Mouse (Mus musculus) frontal cortex, postnatal 10 days (tissue): ENCODE results near the gene Gm20388.

Experiments used
- DNase-seq, 2 experiments: peaks; one replicate each; pipeline ENCODE4 v3.0.0; 2022; ENCODE audit warnings: low spot score in 2 of 2, mixed read lengths in 1 of 2

Gene Gm20388

GRCm38 (mm10) chr8:122878231-122878630 lies 2967.6 kb downstream of the Gm20388 start:
- no peak for DNase-seq

DNA sequence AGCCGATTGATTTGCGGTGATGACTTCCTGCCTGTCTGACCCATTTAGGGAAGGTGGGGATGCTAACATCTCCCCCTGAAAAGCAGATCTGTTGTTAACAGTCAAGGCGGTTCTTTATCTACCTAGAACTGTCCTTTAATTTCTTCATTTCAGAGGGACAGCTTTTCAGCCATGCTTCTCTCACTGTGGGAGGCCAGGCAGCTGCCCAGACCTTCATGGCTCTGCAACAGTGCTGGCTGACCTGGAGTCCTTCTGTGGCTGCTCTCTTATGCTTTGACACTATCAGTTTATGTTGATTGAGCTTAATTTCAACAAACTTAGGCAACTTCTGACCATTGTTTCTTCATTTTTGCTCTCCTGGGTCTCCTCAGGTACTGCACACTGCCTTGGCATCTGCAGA lies 2969.7 kb downstream of the Gm20388 start:
- no peak for DNase-seq

DNA sequence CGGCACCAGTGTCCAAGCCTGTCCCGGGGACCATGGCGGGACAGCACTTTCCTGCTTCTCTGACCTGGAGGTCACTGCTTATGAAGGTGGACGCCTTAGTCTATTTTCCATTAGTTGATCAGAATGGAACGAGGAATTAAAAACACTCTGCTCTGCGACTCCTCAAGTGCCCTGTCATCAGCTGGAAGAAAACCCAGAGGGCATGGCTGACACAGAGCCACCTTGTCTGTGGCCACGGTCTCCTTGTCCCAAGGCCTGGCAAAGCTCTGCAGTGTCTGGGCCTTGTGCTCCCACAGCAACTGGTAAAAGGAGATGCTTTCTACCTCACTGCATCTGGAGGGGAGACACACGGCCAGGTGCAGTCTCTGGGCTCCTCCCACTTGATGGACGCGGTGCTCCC lies 2973.0 kb downstream of the Gm20388 start:
- DNase-seq, result no peak

- no peak for DNase-seq
Measured at GRCm38 (mm10) chr8:122891440-122891839, 2980.8 kb downstream of the Gm20388 start.

DNA sequence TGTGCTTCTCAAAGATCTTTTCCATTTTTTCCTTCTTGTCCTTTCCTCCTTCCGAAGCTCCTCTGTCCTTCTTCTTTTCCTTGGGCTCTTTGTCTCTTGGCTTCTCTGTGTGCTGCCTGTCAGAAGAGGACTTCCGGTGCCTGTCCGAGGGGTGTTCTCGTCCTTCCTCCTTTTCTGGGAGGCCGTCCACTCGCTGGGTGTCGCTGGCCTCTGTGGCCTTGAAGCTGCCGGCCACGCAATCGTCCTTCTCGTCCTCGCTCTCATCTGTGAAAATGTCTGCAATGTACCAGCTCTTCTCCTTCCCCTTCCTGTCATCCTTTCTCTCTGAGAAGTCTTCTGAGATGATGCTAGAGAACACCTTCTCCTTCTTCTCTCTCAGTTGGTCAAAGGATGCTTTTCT lies 2982.8 kb downstream of the Gm20388 start:
- no peak for DNase-seq

DNA sequence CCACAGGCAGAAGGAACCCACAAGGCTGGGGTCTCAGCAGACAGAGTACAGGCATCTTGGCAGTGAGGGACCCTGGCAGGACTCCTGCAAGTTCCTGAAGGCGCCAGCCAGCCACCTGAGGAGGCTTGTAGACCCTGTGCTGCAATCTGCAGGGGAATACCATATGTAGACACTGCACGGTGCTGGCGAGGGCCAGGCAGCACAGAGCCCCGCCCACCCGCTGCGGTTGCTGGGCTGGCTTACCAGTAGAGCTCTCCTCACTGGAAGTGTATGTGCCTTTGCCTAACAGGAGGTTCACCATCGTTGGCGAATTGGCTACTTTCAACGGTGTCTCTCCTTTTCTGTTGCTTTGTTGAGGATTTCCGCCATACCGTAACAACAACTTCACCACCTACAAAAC lies 2985.7 kb downstream of the Gm20388 start:
- no peak for DNase-seq

- DNase-seq, result no peak
Measured at GRCm38 (mm10) chr8:122897200-122897599, 2986.6 kb downstream of the Gm20388 start.

GRCm38 (mm10) chr8:122898018-122898417 lies 2987.4 kb downstream of the Gm20388 start:
- no peak for DNase-seq

DNA sequence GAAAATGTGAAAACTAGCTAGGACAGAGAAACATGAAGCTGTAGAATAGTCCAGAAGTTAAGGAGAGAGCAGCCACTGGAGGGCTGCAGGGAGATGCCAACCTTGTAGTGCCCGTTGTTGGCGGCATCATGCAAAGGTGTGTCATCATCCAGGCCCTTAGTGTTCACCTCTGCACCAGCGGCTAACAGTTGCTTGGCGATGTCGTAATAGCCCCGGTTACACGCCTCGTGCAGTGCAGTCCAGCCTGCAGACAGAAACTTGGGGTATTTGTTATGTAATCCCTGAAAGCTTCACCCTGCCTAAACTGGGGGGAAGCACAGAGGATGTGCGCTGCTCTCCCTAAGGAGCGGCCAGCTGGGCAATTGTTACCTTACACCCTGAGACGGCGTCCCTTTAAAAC lies 2987.8 kb downstream of the Gm20388 start:
- DNase-seq, result no peak

DNA sequence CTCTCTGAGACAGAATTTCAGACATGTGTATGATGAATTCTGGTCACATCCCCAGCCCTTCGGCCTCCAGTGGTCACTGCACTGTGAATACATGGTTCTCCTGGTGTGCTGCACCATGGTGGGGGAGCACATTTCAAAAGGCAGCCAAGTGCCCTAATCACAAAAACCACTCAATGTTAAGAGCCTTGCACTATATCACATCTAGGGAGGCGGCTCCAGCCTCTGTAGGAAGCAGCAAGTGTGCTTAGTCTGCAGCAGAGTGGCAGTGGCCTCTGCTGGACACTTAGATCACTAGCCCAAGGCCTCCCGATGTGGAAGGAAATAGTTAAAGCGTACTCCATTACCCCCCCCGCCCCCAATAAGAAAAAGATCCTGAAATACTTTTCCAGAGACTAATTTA lies 2988.4 kb downstream of the Gm20388 start:
- no peak for DNase-seq

DNA sequence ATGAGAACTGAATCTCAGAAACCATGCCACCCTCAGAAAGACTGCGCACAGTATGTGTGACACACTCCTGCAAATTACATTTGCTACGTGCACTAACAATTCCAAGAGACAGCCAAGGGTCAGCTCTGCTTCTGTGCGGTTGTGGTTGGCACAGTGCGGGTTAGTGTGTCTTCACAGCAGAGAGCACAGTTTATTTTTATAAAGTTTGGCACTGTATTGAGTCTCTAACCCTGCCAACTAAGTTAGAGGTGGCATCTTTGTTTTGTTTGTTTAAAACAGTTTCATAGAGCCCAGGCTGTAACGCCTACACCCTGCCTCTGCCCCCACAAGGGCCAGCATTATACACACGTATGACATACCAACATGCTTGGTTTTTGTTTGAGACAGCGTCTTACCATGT lies 2990.8 kb downstream of the Gm20388 start:
- DNase-seq, result no peak

- DNase-seq, result no peak
Measured at GRCm38 (mm10) chr8:122901892-122902515, 2991.4 kb downstream of the Gm20388 start.

GRCm38 (mm10) chr8:122902581-122902980 lies 2991.9 kb downstream of the Gm20388 start:
- no peak for DNase-seq

DNA sequence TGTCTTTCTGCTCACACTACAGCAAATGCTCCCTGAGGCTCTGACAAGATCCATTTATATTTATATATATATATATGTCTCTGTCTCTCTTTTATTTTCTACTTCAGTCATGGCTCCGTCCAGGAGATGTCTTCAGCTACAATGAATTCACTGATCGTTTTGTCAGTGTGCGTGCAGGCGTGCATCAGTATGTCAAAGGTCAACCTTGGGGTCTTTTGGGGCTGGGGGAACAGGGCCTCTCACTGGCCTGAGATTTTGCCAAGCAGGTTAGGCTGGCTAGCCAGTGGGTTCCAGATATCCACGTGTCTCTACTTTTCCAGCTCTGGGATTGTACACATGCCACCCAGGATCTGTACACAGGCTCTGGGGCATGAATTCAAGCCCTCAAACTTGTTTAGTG lies 2992.4 kb downstream of the Gm20388 start:
- no peak for DNase-seq

GRCm38 (mm10) chr8:122904496-122904895 lies 2993.9 kb downstream of the Gm20388 start:
- no peak for DNase-seq

- no peak for DNase-seq
Measured at GRCm38 (mm10) chr8:122905346-122905745, 2994.7 kb downstream of the Gm20388 start.

GRCm38 (mm10) chr8:122906463-122907021 lies 2995.9 kb downstream of the Gm20388 start:
- DNase-seq, result peak; percentile 77 to 84

GRCm38 (mm10) chr8:122912150-122912549 lies 3001.5 kb downstream of the Gm20388 start:
- DNase-seq, result no peak

GRCm38 (mm10) chr8:122912871-122913270 lies 3002.2 kb downstream of the Gm20388 start:
- DNase-seq, result no peak

GRCm38 (mm10) chr8:122916766-122917165 lies 3006.1 kb downstream of the Gm20388 start:
- DNase-seq, result no peak

- DNase-seq, result no peak
Measured at GRCm38 (mm10) chr8:122917531-122918392, 3007.1 kb downstream of the Gm20388 start.

- no peak for DNase-seq
Measured at GRCm38 (mm10) chr8:122918438-122919107, 3007.9 kb downstream of the Gm20388 start.
